ENCODE assay signal across 9 mouse cellular contexts in genomic region chr7:49439136-49439535, GRCm38 (mm10).
DNase-seq lines count a peak whose midpoint lies in the region; ATAC-seq and TF ChIP-seq lines count a peak whose summit lies in the region.
"Had no signal": no experiment of that assay in that cellular context is flagged by ENCODE, and none has a peak within 500 bp of the region (broad histone marks: within the 10 kb centered on the region; RNA-seq: fewer than 3 reads in every experiment).

No protein-coding gene starts in this region.

- POLR2A ChIA-PET in Patski (lab: Charles Lee), result no interaction called here

- no peak overlapping the region for H3K4me2 ChIP-seq in kidney, embryonic 16.5 days (replicated peaks; ENCODE audit: low read depth, low read length)
- H3K4me2 ChIP-seq in kidney, postnatal 0 days (ENCODE audit: low read length), result no peak overlapping the region
- H3K4me2 ChIP-seq in stomach, embryonic 14.5 days (replicated peaks; ENCODE audit: low read depth, low read length), result no peak overlapping the region

- peaks cover 8% of the 10 kb centered on the region; the same call in 1 of the 2 replicates for H3K4me1 ChIP-seq in kidney, embryonic 16.5 days (ENCODE audit: insufficient read depth, low read length)
- no peaks in the 10 kb centered on the region for H3K4me1 ChIP-seq in kidney, postnatal 0 days (replicated peaks; ENCODE audit: insufficient read depth, low read length)
- H3K4me1 ChIP-seq in stomach, embryonic 14.5 days (ENCODE audit: control insufficient read depth, insufficient read depth, low read length), result peaks cover 33% of the 10 kb centered on the region

- CTCF ChIA-PET in Patski (lab: Charles Lee), result interaction anchor here (1.1 to 2.2 kb wide), 3 partner anchors 10 to 17 kb away, joined by 4 to 5 read pairs (median 5); no protein-coding TSS in a partner anchor

- TF ChIP-seq CTCF in Patski (IDR thresholded peaks at IDR 0.05), result peak; percentile 76
- peak; percentile 67 for TF ChIP-seq CTCF in kidney, postnatal 0 days (IDR thresholded peaks at IDR 0.05; ENCODE audit: low read depth)

- no peak for ATAC-seq in kidney, embryonic 16.5 days (ENCODE audit: low FRiP score, low TSS enrichment)
- no peak for ATAC-seq in Patski
- ATAC-seq in kidney, postnatal 0 days (replicated peaks; ENCODE audit: low FRiP score, low read depth), result no peak; the same call in 1 of the 2 replicates
- 0 out of 2 replicates have a peak, but pooled peaks have one; percentile 14 for ATAC-seq in stomach, embryonic 14.5 days (ENCODE audit: insufficient number of reproducible peaks, insufficient read depth, low FRiP score, low read depth)

- H3K9ac ChIP-seq in kidney, embryonic 16.5 days (replicated peaks; ENCODE audit: low read length), result no peak overlapping the region
- H3K9ac ChIP-seq in kidney, postnatal 0 days (ENCODE audit: low read depth, low read length), result no peak overlapping the region
- no peak overlapping the region for H3K9ac ChIP-seq in stomach, embryonic 14.5 days (replicated peaks; ENCODE audit: low read depth, low read length)

- H3K36me3 ChIP-seq in kidney, embryonic 16.5 days (ENCODE audit: insufficient read depth, low read length), result no peaks in the 10 kb centered on the region
- no peaks in the 10 kb centered on the region for H3K36me3 ChIP-seq in kidney, postnatal 0 days (ENCODE audit: insufficient read depth, low read length)
- no peaks in the 10 kb centered on the region for H3K36me3 ChIP-seq in stomach, embryonic 14.5 days (ENCODE audit: control insufficient read depth, insufficient read depth, low read length)

- no peaks in the 10 kb centered on the region for H3K27me3 ChIP-seq in kidney, embryonic 16.5 days (ENCODE audit: insufficient read depth, low read length)
- no peaks in the 10 kb centered on the region for H3K27me3 ChIP-seq in Patski
- H3K27me3 ChIP-seq in kidney, postnatal 0 days (ENCODE audit: insufficient read depth, low read length), result no peaks in the 10 kb centered on the region
- H3K27me3 ChIP-seq in stomach, embryonic 14.5 days (ENCODE audit: control insufficient read depth, insufficient read depth, low read length), result no peaks in the 10 kb centered on the region

- no peaks in the 10 kb centered on the region for H3K9me3 ChIP-seq in kidney, embryonic 16.5 days (ENCODE audit: low read length)
- no peaks in the 10 kb centered on the region for H3K9me3 ChIP-seq in kidney, postnatal 0 days (replicated peaks; ENCODE audit: low read length)
- no peaks in the 10 kb centered on the region for H3K9me3 ChIP-seq in stomach, embryonic 14.5 days (ENCODE audit: control insufficient read depth, low read depth, low read length)
- H3K9me3 ChIP-seq: megakaryocyte, embryonic 14.5 days had no signal

- 51% methylated on average over 2 of the region's 2 CpGs for WGBS in kidney, embryonic 16.5 days
- WGBS in kidney, postnatal 0 days, result 44% methylated on average over 2 of the region's 2 CpGs
- 52% methylated on average over 2 of the region's 2 CpGs for WGBS in stomach, embryonic 14.5 days

- in situ Hi-C loops in Patski (cut with MboI; ENCODE audit: low pct_unique_long_range_greater_than_20kb), result loop anchor here (10.0 kb wide), 1 partner anchor 544 kb away; no protein-coding TSS in a partner anchor

- H3K27ac ChIP-seq in kidney, embryonic 16.5 days (ENCODE audit: low read length), result no peak overlapping the region
- H3K27ac ChIP-seq in kidney, postnatal 0 days, result no peak overlapping the region
- no peak overlapping the region; the same call in 1 of the 2 replicates for H3K27ac ChIP-seq in stomach, embryonic 14.5 days (ENCODE audit: low read length)

- peak; percentile 30 for DNase-seq in kidney, adult 9 months
- DNase-seq in Patski (ENCODE audit: low read depth, low spot score), result no peak
- peak; percentile 56 to 73 for DNase-seq in cerebellum, postnatal 25 days
- no peak for DNase-seq in kidney, postnatal 0 days (ENCODE audit: low spot score)
- DNase-seq in yolk sac, embryonic 10.5 days (ENCODE audit: low spot score), result no peak
- no peak for DNase-seq in layer of hippocampus, adult 18-20 months (ENCODE audit: low spot score in 2 of 2)

- H3K4me3 ChIP-seq in kidney, embryonic 16.5 days (ENCODE audit: low read length), result no peak overlapping the region
- H3K4me3 ChIP-seq in kidney, postnatal 0 days (replicated peaks; ENCODE audit: low read depth, low read length), result no peak overlapping the region
- no peak overlapping the region for H3K4me3 ChIP-seq in stomach, embryonic 14.5 days (ENCODE audit: low read depth, low read length)
- H3K4me3 ChIP-seq: megakaryocyte, embryonic 14.5 days had no signal

Comparison
In these comparisons a context has a peak if more than half of its experiments do, and no peak if none do; other contexts are left out.
1. DNase-seq: peak in kidney, adult 9 months (single experiment) and cerebellum, postnatal 25 days (2 of 2); none in Patski (single experiment), kidney, postnatal 0 days (single experiment), yolk sac, embryonic 10.5 days (single experiment) and layer of hippocampus, adult 18-20 months (0 of 2).